Mouse (Mus musculus): ENCODE results near the gene Farp2. TPM values are rescaled to one million over a fixed set of nuclear protein-coding genes. Genes with fewer than 3 reads are reported as not detected.

The Farp2 gene
- polyA plus RNA-seq, 1 experiment from 2014 or later = 6.0 TPM

DNA sequence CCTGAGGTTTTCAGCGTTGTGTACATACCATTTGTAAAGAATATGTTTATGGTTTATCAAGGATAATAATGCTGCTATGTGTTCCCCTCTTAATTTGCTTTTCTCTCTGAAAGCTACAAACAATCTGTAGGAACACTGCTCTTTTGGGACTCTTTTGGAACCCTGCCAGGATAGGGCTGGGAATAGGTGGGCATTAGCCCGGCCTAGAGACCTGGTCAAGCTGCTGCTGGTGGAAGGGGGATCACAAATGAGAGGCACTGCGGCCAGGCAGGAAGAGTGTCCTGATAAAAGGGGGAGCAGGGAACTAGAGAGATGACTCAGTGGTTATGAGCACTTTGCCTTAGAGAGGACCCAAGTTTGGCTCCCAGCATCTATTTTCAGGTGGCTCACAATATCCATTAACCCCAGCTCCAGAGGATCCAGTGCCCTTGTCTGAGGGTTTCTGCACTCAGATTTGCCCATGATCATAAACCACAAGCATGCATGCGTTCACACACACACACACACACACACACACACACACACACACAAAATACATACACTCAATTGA lies 96.9 kb downstream of the Farp2 start:
- Histone ChIP-seq H3K36me3 (ENCODE audit: control insufficient read depth, insufficient read depth, low read length) (no peaks in the 10 kb centered on the region), H3K4me2 (ENCODE audit: low read depth) (no peak overlapping the region), H3K4me3 (ENCODE audit: low read depth, low read length) (no peak overlapping the region), H3K9me3 (ENCODE audit: control insufficient read depth, low read length) (no peaks in the 10 kb centered on the region), H3K9ac (ENCODE audit: low read length) (no peak overlapping the region), H3K27ac (ENCODE audit: low read depth, low read length) (no peak overlapping the region), H3K4me1 (ENCODE audit: control insufficient read depth, insufficient read depth, low read length) (no peaks in the 10 kb centered on the region), H3K27me3 (ENCODE audit: control insufficient read depth, insufficient read depth, low read length) (no peaks in the 10 kb centered on the region)
- WGBS = 84% methylated on average over 4 of the region's 4 CpGs
- no peak for DNase-seq (ENCODE audit: low spot score)
- no peak for ATAC-seq (ENCODE audit: insufficient read depth, low FRiP score, low TSS enrichment)

DNA sequence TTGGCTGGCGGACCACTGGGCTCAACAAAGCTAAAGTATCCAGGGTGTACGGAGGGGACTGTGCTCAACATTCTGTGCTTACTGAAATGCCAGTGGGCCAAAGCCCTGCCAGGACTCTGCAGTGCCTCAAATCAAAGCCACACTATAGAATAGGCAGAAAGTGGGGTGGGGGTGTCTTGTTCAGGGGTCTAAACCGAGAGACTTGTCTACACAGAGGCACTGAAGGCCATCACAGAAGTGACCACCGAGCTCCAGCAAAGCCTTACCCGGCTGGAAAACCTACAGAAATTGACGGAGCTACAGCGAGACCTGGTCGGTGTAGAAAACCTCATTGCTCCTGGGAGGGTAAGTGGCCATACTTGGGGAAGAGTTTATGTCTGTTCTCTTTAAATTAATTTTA lies 97.9 kb downstream of the Farp2 start:
- WGBS = 87% methylated on average over 8 of the region's 8 CpGs
- H3K4me3 ChIP-seq (ENCODE audit: low read depth, low read length) = no peak overlapping the region
- no peak overlapping the region for H3K9ac ChIP-seq (ENCODE audit: low read length)
- no peak overlapping the region for H3K27ac ChIP-seq (ENCODE audit: low read depth, low read length)
- H3K4me2 ChIP-seq (ENCODE audit: low read depth) = no peak overlapping the region
- no peak for ATAC-seq (ENCODE audit: insufficient read depth, low FRiP score, low TSS enrichment)
- no peak for DNase-seq (ENCODE audit: low spot score)
- H3K9me3 ChIP-seq (ENCODE audit: control insufficient read depth, low read length) = no peaks in the 10 kb centered on the region
- H3K36me3 ChIP-seq (ENCODE audit: control insufficient read depth, insufficient read depth, low read length) = no peaks in the 10 kb centered on the region
- no peaks in the 10 kb centered on the region for H3K27me3 ChIP-seq (ENCODE audit: control insufficient read depth, insufficient read depth, low read length)
- no peaks in the 10 kb centered on the region for H3K4me1 ChIP-seq (ENCODE audit: control insufficient read depth, insufficient read depth, low read length)

DNA sequence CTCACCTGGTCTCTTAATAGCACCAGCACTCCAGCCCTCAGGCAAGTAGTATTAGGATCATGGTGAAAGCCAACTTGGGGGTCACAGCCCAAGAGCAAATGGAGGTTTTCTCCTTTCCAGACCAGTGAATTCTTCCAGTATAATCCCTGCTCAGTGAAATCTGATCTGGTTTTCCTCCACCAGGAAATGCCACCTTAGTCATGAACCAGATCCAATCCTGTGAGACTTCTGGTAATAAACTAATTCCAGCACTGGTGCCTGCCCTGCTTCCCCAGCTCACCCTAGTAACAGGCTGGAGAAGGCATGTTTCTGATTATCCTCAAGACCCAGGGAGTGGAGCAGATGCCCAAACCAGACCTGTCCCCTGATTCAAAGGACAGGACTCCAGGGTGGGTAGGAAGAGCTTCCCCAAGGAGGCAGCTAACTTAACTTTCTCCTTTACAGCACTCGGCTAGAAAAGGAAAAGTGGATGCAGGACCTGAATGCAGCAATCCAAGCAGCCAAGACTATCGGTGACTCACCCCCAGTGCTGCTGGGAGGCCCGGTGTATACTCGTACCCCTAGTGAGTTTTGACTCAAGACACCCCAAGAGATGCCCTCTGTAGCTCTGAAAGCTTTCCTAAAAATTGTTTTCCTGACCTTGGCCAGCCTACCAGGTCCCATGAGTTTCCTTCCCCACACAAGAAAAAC lies 106.3 kb downstream of the Farp2 start:
- H3K9me3 ChIP-seq (ENCODE audit: control insufficient read depth, low read length) = no peaks in the 10 kb centered on the region
- no peak overlapping the region for H3K9ac ChIP-seq (ENCODE audit: low read length)
- no peak for ATAC-seq (ENCODE audit: insufficient read depth, low FRiP score, low TSS enrichment)
- no peaks in the 10 kb centered on the region for H3K27me3 ChIP-seq (ENCODE audit: control insufficient read depth, insufficient read depth, low read length)
- no peak for DNase-seq (ENCODE audit: low spot score)
- no peak overlapping the region for H3K4me3 ChIP-seq (ENCODE audit: low read depth, low read length)
- H3K36me3 ChIP-seq (ENCODE audit: control insufficient read depth, insufficient read depth, low read length) = peaks cover 9% of the 10 kb centered on the region
- no peak overlapping the region for H3K4me2 ChIP-seq (ENCODE audit: low read depth)
- 69% methylated on average over 4 of the region's 4 CpGs for WGBS
- no peaks in the 10 kb centered on the region for H3K4me1 ChIP-seq (ENCODE audit: control insufficient read depth, insufficient read depth, low read length)
- H3K27ac ChIP-seq (ENCODE audit: low read depth, low read length) = no peak overlapping the region

DNA sequence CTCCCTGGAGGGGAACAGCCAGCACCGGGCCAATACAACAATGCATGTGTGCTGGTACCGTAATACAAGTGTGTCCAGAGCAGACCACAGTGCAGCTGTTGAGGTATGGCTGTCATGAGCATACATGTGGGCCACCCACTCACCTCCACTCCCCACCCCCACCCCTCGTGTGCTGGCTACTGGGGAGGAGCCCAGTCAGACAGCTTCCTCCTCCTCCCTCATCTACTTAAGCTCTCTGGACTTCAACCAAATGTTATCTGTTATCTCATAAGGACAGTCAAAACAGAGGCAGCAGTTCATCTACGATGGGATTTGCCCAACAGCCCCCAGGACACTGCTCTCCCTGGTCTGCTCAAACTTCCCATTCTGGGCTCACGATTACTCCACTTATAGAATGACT lies 107.1 kb downstream of the Farp2 start:
- Histone ChIP-seq H3K4me2 (ENCODE audit: low read depth) (no peak overlapping the region), H3K9me3 (ENCODE audit: control insufficient read depth, low read length) (no peaks in the 10 kb centered on the region), H3K27me3 (ENCODE audit: control insufficient read depth, insufficient read depth, low read length) (no peaks in the 10 kb centered on the region), H3K36me3 (ENCODE audit: control insufficient read depth, insufficient read depth, low read length) (peaks cover 11% of the 10 kb centered on the region), H3K4me1 (ENCODE audit: control insufficient read depth, insufficient read depth, low read length) (no peaks in the 10 kb centered on the region), H3K27ac (ENCODE audit: low read depth, low read length) (no peak overlapping the region), H3K4me3 (ENCODE audit: low read depth, low read length) (no peak overlapping the region), H3K9ac (ENCODE audit: low read length) (no peak overlapping the region)
- DNase-seq (ENCODE audit: low spot score) (no peak), ATAC-seq (ENCODE audit: insufficient read depth, low FRiP score, low TSS enrichment) (no peak)
- 82% methylated on average over 5 of the region's 5 CpGs for WGBS

DNA sequence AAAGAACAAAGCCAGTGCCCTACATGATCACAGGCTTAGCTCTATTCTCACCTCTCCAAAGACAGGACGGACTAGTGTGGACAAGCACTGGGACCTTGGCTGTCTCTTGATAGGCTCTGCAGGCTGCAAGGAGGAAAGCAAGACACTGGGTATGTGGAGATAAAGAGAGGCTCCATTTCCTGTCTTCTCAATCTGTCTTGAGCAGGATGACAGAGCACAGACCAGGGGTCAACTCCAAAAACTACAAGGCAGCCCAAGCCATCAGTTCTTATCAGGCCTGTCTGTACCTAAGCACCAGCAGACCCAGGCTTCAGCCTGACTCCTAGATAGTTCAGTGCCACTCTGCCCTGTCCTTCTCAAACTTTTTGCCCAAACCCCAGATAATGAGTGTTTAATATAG lies 112.6 kb downstream of the Farp2 start:
- 92% methylated on average over 1 of the region's 1 CpGs for WGBS
- Histone ChIP-seq H3K4me2 (ENCODE audit: low read depth) (no peak overlapping the region), H3K9ac (ENCODE audit: low read length) (no peak overlapping the region), H3K36me3 (ENCODE audit: control insufficient read depth, insufficient read depth, low read length) (peaks cover 25% of the 10 kb centered on the region), H3K4me3 (ENCODE audit: low read depth, low read length) (no peak overlapping the region), H3K4me1 (ENCODE audit: control insufficient read depth, insufficient read depth, low read length) (no peaks in the 10 kb centered on the region), H3K27me3 (ENCODE audit: control insufficient read depth, insufficient read depth, low read length) (no peaks in the 10 kb centered on the region), H3K9me3 (ENCODE audit: control insufficient read depth, low read length) (no peaks in the 10 kb centered on the region), H3K27ac (ENCODE audit: low read depth, low read length) (no peak overlapping the region)
- ATAC-seq (ENCODE audit: insufficient read depth, low FRiP score, low TSS enrichment) = no peak
- no peak for DNase-seq (ENCODE audit: low spot score)

DNA sequence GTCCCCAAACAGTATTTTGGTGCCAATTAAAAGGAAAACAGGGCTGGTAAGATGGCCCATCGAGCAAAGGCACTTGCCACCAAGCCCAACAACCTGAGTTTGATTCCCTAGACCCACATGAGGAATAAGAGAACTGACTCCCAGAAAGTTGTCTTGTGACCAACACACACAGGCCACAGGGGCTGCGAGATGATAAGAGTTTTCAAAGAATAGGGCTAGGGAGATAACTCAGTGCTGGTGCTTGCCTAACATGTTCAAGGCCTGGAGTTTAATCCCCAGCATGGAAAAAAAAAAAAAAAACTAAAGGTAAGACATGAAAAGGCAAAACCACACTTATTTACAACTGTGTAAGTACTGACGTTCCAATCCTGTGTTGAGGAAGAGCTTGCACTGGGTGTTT lies 118.9 kb downstream of the Farp2 start:
- H3K27ac ChIP-seq (ENCODE audit: low read depth, low read length) = no peak overlapping the region
- H3K9ac ChIP-seq (ENCODE audit: low read length) = no peak overlapping the region
- no peak for DNase-seq (ENCODE audit: low spot score)
- H3K4me3 ChIP-seq (ENCODE audit: low read depth, low read length) = no peak overlapping the region
- H3K36me3 ChIP-seq (ENCODE audit: control insufficient read depth, insufficient read depth, low read length) = peaks cover 2% of the 10 kb centered on the region
- no peaks in the 10 kb centered on the region for H3K27me3 ChIP-seq (ENCODE audit: control insufficient read depth, insufficient read depth, low read length)
- H3K9me3 ChIP-seq (ENCODE audit: control insufficient read depth, low read length) = no peaks in the 10 kb centered on the region
- H3K4me1 ChIP-seq (ENCODE audit: control insufficient read depth, insufficient read depth, low read length) = peaks cover 10% of the 10 kb centered on the region; the same call in 1 of the 2 replicates
- no peak for ATAC-seq (ENCODE audit: insufficient read depth, low FRiP score, low TSS enrichment)
- H3K4me2 ChIP-seq (ENCODE audit: low read depth) = no peak overlapping the region
- 88% methylated on average over 3 of the region's 3 CpGs for WGBS

DNA sequence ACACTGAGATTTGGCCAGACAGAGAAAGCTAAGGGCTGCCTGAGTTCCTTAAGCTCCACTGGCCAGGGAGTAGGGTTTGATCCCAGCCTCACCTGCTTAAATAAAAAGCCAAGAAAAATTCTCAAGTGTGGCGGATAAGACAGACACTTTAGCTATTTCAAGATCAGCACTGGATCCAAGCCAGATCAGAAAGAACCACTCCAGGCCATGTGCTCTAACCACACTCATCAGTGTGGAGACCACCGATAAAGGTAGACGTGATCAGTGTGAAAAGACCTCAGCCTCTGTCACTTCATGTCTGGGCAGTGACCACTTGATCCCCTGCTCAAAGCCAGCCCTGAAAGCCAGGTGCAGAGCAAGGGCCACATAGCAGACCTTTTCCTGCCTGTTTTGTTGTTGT lies 120.8 kb downstream of the Farp2 start:
- Histone ChIP-seq H3K4me1 (ENCODE audit: control insufficient read depth, insufficient read depth, low read length) (peaks cover 10% of the 10 kb centered on the region; the same call in 1 of the 2 replicates), H3K9me3 (ENCODE audit: control insufficient read depth, low read length) (no peaks in the 10 kb centered on the region), H3K4me3 (ENCODE audit: low read depth, low read length) (no peak overlapping the region), H3K4me2 (ENCODE audit: low read depth) (no peak overlapping the region), H3K36me3 (ENCODE audit: control insufficient read depth, insufficient read depth, low read length) (no peaks in the 10 kb centered on the region), H3K9ac (ENCODE audit: low read length) (no peak overlapping the region), H3K27me3 (ENCODE audit: control insufficient read depth, insufficient read depth, low read length) (no peaks in the 10 kb centered on the region), H3K27ac (ENCODE audit: low read depth, low read length) (no peak overlapping the region)
- DNase-seq (ENCODE audit: low spot score) (no peak), ATAC-seq (ENCODE audit: insufficient read depth, low FRiP score, low TSS enrichment) (no peak)
- 98% methylated on average over 3 of the region's 3 CpGs for WGBS

DNA sequence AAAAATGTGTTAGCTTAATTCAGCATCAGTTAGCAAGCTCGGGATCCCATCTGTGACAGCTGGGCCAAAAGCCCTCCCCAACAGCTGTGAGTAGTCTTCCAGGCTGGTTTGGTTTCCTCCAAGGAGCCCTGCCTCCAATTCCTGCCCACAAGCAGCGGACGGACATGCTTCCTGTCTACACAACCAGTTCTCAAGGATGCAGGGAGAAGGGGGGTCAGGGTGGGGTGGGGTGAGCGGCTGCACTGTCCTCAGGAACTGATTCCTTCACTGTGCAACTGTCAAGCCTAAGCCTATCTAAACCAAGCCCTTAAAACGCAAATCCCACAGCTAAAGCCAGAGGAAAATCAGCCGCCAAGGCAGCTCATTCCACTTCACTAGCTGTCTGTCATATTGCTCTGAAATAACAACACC lies 122.6 kb downstream of the Farp2 start:
- 0 out of 2 replicates have a peak overlapping the region, but pooled peaks have one; percentile 70 for H3K27ac ChIP-seq (ENCODE audit: low read depth, low read length)
- ATAC-seq (ENCODE audit: insufficient read depth, low FRiP score, low TSS enrichment) = no peak
- H3K4me3 ChIP-seq (ENCODE audit: low read depth, low read length) = peak overlapping the region; percentile 69
- no peaks in the 10 kb centered on the region for H3K27me3 ChIP-seq (ENCODE audit: control insufficient read depth, insufficient read depth, low read length)
- WGBS = 13% methylated on average over 6 of the region's 6 CpGs
- H3K9ac ChIP-seq (ENCODE audit: low read length) = peak overlapping the region; percentile 78
- H3K9me3 ChIP-seq (ENCODE audit: control insufficient read depth, low read length) = no peaks in the 10 kb centered on the region
- H3K4me1 ChIP-seq (ENCODE audit: control insufficient read depth, insufficient read depth, low read length) = peaks cover 10% of the 10 kb centered on the region; the same call in 1 of the 2 replicates
- H3K36me3 ChIP-seq (ENCODE audit: control insufficient read depth, insufficient read depth, low read length) = no peaks in the 10 kb centered on the region
- DNase-seq (ENCODE audit: low spot score) = peak; percentile 34
- H3K4me2 ChIP-seq (ENCODE audit: low read depth) = peak overlapping the region; percentile 92

DNA sequence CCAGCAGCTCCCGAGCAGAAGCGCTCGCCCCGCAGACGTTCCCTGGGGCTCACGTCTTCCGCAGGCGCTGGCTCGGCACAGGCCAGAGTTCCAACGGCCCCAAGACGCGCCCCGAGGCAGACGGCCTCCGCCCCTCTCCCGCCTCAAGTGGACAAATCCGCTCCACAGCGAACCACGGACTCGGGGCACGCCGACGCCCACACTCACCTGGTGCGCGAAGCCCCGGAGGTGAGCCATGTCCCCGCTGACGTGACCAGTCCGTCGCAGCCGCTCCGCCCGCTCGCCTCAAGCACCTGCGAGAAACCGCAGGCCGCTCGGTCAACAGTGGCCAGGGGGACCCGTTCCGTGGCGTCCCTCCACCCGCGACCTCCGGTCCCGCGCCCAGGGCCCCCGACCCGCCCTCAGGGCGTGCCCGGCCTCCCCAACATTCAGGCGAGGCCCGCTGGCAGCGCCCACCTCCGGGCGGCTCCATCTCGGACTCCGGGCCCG lies 123.3 kb downstream of the Farp2 start:
- peak overlapping the region; percentile 92 for H3K4me2 ChIP-seq (ENCODE audit: low read depth)
- DNase-seq (ENCODE audit: low spot score) (no peak), ATAC-seq (ENCODE audit: insufficient read depth, low FRiP score, low TSS enrichment) (peak; percentile 32)

More for the DNA sequence above, 123.3 kb downstream of the Farp2 start:
- Histone ChIP-seq H3K4me3 (ENCODE audit: low read depth, low read length) (peak overlapping the region; percentile 69), H3K9me3 (ENCODE audit: control insufficient read depth, low read length) (no peaks in the 10 kb centered on the region), H3K4me1 (ENCODE audit: control insufficient read depth, insufficient read depth, low read length) (peaks cover 10% of the 10 kb centered on the region; the same call in 1 of the 2 replicates), H3K36me3 (ENCODE audit: control insufficient read depth, insufficient read depth, low read length) (no peaks in the 10 kb centered on the region), H3K27ac (ENCODE audit: low read depth, low read length) (peak overlapping the region; percentile 70), H3K27me3 (ENCODE audit: control insufficient read depth, insufficient read depth, low read length) (no peaks in the 10 kb centered on the region), H3K9ac (ENCODE audit: low read length) (peak overlapping the region; percentile 78)
- WGBS = under 1% methylated on average over 53 of the region's 58 CpGs

All from neural tube, embryonic 11.5 days (tissue).